Mouse (Mus musculus) hindbrain, postnatal 0 days (tissue): Measurements from ENCODE around the gene Slc26a8. TPM values are rescaled to one million over a fixed set of nuclear protein-coding genes. Genes with fewer than 3 reads are reported as not detected.
"Not testable (repeated sequence)": the region's sequence is repeated elsewhere in the genome, so short reads cannot be mapped to it uniquely, and the experiment has no call there.

Experiments
- ATAC-seq: fragments of 200-750 bp; cut with Nextera tagmentation; 2 replicates; pipeline ENCODE4 v1.8.0; 2017; ENCODE audit warnings: mild to moderate bottlenecking, moderate TSS enrichment, moderate library complexity
- DNase-seq: peaks from one replicate; pipeline ENCODE4 v3.0.0-alpha.2; 2015; ENCODE audit warnings: low spot score
- H3K27ac ChIP-seq: fragments of 300-500 bp; sonication (generic); 2 replicates; pipeline ENCODE4 v1.5.1; 2014; ENCODE audit warnings: mild to moderate bottlenecking
- H3K27me3 ChIP-seq: fragments of 300-500 bp; sonication (generic); 2 replicates; pipeline ENCODE4 v1.6.1; 2014; ENCODE audit warnings: low read length, mixed read lengths; ENCODE audit not compliant: insufficient read depth
- H3K36me3 ChIP-seq: fragments of 300-500 bp; sonication (generic); 2 replicates; pipeline ENCODE4 v1.6.1; 2014; ENCODE audit warnings: low read length, mixed read lengths; ENCODE audit not compliant: insufficient read depth
- H3K4me1 ChIP-seq: fragments of 300-500 bp; sonication (generic); 2 replicates; pipeline ENCODE4 v1.6.1; 2014; ENCODE audit warnings: antibody characterized with exemption, low read length, mixed read lengths; ENCODE audit not compliant: insufficient read depth
- H3K4me2 ChIP-seq: fragments of 300-500 bp; sonication (generic); 2 replicates; pipeline ENCODE4 v1.6.1; 2014; ENCODE audit warnings: low read depth, mild to moderate bottlenecking, low read length, moderate library complexity, mixed read lengths
- H3K4me3 ChIP-seq: fragments of 300-500 bp; sonication (generic); 2 replicates; pipeline ENCODE4 v1.5.1; 2014; ENCODE audit warnings: low read length
- H3K9ac ChIP-seq: fragments of 300-500 bp; sonication (generic); replicated peaks from 2 replicates; pipeline ENCODE4 v1.6.1; 2014; ENCODE audit warnings: mild to moderate bottlenecking, low read length, moderate library complexity, mixed read lengths
- H3K9me3 ChIP-seq: fragments of 300-500 bp; sonication (generic); 2 replicates; pipeline ENCODE4 v1.6.1; 2016; ENCODE audit warnings: low read length, mixed read lengths
- CTCF ChIP-seq: IDR thresholded peaks from 2 replicates; pipeline ENCODE4 v1.5.1; 2016; ENCODE audit warnings: antibody characterized with exemption, control low read depth, low read depth
- WGBS: fragments of 180-500 bp; shearing (Covaris S2); extraction: QIAGEN DNeasy Blood & Tissue Kit; methylation state at CpG from one replicate; pipeline ENCODE4 v1.1.7; 2014; 5-methylcytosine and 5-hydroxymethylcytosine counted together
- polyA plus RNA-seq: library from polyadenylated mRNA; unstranded; fragments of >200 nt; fragmentation: Nextera tagmentation; extraction: Ambion mirVana; gene quantifications from 2 replicates; pipeline ENCODE4 v1.2.1, GENCODE M21; 2015
- total RNA-seq: library from RNA; depleted of rRNA; stranded (reverse); fragments of >200 nt; gene quantifications from 2 replicates; pipeline ENCODE4 v1.2.3, GENCODE M21; 2014; rRNA removed

The Slc26a8 gene
- total RNA-seq (1.9 and 3.4 TPM in 2 replicates), polyA plus RNA-seq (1.7 and 2.2 TPM in 2 replicates)

DNA sequence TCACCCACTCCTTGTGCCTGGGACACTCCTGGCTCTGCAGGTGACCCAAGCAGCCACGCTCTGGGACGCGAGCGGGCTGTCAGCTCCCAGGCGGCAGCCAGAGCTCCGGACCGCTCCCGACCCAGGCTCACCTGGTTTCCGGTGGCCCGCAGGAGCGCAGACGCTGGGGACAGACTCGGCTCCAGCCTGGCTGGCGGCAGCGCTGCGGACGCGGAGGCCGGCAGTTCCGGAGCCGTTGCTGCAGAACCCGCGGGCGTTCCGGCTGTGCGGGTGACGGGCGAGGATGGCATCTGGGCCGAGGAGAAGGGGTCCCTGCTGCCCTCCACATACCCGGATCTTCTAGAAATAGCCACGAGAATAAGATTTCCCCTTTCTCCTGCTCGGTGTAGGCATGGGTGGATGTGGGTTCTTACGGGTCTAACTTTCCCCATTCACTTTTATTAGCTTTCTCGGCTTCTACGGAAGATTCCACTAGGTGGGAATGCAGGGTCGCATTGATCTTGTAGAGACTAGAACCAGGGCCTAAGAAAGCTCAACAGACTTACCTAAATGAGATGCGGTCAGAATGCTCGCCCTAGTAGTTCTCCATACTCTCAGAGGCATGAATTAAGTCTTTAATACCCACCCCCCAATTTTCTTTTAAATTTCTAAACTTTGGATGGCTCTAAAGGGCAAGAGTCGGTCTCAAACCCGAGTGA, at the start of gene Slc26a8:
Gene Slc26a8, minus strand, starts transcription at position 648 of the 698 bp plus-strand sequence.
- peak within 1 kb of the TSS; percentile 98 for H3K9ac ChIP-seq
- no peaks in the 10 kb centered on the region for H3K27me3 ChIP-seq
- DNase-seq (peak; percentile 17), ATAC-seq (no peak)
- WGBS, result 10% methylated on average over 40 of the region's 40 CpGs
- peaks cover 10% of the 10 kb centered on the region; the same call in 1 of the 2 replicates for H3K4me1 ChIP-seq
- no peaks in the 10 kb centered on the region for H3K9me3 ChIP-seq
- TF ChIP-seq CTCF, result no peak
- H3K4me2 ChIP-seq, result peak within 1 kb of the TSS; percentile 69
- H3K27ac ChIP-seq, result peak within 1 kb of the TSS; percentile 97
- no peaks in the 10 kb centered on the region for H3K36me3 ChIP-seq
- peak within 1 kb of the TSS; percentile 88 for H3K4me3 ChIP-seq

DNA sequence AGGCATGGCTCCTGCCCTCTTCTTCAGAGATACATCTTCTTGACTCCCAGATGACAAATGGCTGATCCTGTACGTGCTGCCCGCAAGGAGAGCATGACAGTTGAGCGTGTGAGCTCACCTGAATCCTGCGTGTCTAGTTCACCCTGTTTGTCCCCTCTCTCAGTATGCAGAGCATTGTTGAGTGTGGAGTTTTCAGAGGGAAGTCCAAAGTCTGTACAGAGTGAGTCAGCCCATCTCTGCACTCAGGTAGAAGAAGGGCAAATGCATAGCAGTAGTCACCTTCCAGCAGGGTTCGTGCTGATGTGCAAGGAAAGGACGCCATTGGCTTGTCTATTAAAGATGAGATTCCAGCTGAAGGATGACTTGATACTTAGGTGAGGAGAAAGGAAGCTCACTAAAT, 49.2 kb upstream of the Slc26a8 start:
- no peaks in the 10 kb centered on the region for H3K4me1 ChIP-seq
- DNase-seq (no peak), ATAC-seq (no peak)
- no peak overlapping the region for H3K4me2 ChIP-seq
- H3K27ac ChIP-seq, result no peak overlapping the region
- H3K36me3 ChIP-seq, result peaks cover 36% of the 10 kb centered on the region
- no peak overlapping the region for H3K9ac ChIP-seq
- TF ChIP-seq CTCF, result no peak
- no peaks in the 10 kb centered on the region for H3K27me3 ChIP-seq
- no peak overlapping the region for H3K4me3 ChIP-seq
- 95% methylated on average over 6 of the region's 6 CpGs for WGBS
- H3K9me3 ChIP-seq, result no peaks in the 10 kb centered on the region

DNA sequence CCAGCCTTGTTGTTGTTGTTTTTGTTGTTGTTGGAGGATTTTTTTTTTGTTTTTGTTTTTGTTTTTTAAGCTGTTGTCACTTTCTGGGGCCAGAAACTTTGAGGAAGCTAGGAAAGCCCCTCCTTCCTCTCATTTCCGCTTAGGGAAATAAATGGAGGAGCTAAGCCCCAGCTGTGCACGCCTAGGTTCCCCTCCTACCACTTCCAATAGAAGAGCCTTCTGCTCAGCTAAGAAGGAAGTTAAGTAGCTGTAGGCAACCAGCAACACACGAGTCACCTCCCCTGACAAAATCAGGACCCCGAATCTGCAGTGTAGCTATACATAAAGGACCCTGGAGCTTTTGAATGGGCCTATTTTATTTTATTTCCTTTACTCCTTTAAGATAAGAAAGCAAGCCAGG, 47.9 kb upstream of the Slc26a8 start:
- peaks cover 26% of the 10 kb centered on the region; the same call in 1 of the 2 replicates for H3K36me3 ChIP-seq
- no peak for TF ChIP-seq CTCF
- no peaks in the 10 kb centered on the region for H3K9me3 ChIP-seq
- no peak overlapping the region for H3K4me2 ChIP-seq
- H3K4me1 ChIP-seq, result no peaks in the 10 kb centered on the region
- no peak for DNase-seq
- WGBS, result 86% methylated on average over 4 of the region's 4 CpGs
- no peak overlapping the region for H3K27ac ChIP-seq
- H3K27me3 ChIP-seq, result no peaks in the 10 kb centered on the region
- no peak for ATAC-seq
- H3K9ac ChIP-seq, result no peak overlapping the region
- no peak overlapping the region for H3K4me3 ChIP-seq

DNA sequence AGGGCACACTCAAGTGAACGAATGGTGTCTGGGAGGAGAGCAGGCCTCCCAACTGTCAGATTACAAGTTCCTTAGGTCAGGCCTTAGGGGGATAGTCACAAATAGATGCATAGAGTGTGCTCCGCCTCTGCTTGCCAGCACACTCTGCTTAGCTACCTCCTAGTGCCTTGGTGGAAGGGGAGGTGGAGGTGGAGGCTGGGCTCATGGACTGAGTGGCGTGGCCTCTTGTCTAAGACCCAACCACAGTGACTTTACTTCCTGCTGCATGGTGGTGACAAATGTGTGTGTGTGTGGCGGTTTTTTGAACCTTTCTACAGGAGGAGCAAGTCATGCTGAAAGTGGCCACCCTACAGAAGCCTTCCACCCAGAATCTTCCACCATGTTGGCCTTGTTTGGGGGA, 46.5 kb upstream of the Slc26a8 start:
- Histone ChIP-seq H3K4me3 (no peak overlapping the region), H3K4me1 (no peaks in the 10 kb centered on the region), H3K36me3 (peaks cover 19% of the 10 kb centered on the region), H3K27me3 (no peaks in the 10 kb centered on the region), H3K9me3 (no peaks in the 10 kb centered on the region), H3K27ac (no peak overlapping the region), H3K4me2 (no peak overlapping the region), H3K9ac (no peak overlapping the region)
- no peak for ATAC-seq
- TF ChIP-seq CTCF, result no peak
- WGBS, result 78% methylated on average over 4 of the region's 4 CpGs
- DNase-seq, result no peak

DNA sequence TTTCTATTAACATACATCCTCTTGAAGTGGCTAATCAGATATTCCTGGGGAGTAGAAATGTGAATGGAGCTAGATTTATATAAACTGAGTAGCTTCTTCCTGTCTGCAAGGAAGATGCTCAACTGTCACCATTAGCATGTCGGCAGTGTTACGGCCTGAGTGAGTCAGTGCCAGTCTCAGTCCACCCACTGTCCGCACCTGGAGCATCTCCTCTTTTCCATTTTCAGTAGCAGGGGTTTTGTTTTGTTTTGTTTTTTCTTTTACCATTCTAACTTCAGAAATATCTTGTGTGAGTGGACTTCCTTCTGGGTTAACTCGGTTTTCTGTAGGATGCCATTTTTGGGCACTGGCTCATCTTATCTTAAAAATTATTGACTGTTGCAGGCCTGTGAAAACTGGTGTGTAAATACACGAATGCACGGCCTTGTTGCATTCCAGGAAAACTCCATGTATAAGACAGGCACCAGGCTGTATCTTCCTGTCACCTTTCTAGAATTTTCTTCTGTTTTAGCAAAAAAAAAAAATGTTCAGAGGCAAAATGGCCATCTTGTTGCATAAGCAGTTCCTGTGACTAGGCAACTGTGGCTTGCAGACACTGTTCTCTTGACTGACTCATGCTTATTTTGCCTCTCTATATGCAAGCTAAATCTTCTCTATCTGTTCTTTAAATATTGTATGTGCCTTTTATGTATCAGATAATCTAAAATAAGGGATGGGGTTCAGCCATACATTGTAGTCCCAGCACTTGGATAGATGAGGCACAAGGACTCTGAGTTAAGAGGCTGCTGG, 45.5 kb upstream of the Slc26a8 start:
- DNase-seq, result no peak
- no peak for ATAC-seq
- Histone ChIP-seq H3K4me2 (no peak overlapping the region), H3K27me3 (no peaks in the 10 kb centered on the region), H3K36me3 (peaks cover 14% of the 10 kb centered on the region), H3K27ac (no peak overlapping the region), H3K9ac (no peak overlapping the region), H3K9me3 (no peaks in the 10 kb centered on the region), H3K4me1 (no peaks in the 10 kb centered on the region), H3K4me3 (no peak overlapping the region)
- WGBS, result 93% methylated on average over 6 of the region's 6 CpGs
- no peak for TF ChIP-seq CTCF

DNA sequence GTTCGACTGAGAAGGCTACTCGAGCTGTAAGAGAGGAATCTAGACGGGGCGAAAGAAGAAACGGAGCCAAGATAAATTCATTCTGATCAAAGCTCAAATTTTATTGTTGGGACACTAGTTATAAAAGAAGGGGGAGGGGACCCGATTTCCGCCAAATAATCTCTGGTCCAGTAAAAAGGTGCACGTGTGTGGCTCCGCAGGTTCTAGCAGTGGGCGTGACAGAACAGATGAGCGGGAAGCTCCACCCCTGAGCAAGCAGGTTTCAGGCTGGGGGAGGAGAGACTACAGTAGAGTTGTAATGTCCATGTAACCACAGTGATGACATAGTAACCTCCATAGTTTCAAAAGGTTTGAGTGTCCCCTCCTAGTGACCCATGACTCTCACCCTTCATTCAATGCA, 37.5 kb upstream of the Slc26a8 start:
- H3K9me3 ChIP-seq, H3K4me2 ChIP-seq, DNase-seq, H3K9ac ChIP-seq, H3K4me1 ChIP-seq, H3K27me3 ChIP-seq, H3K4me3 ChIP-seq, ATAC-seq, H3K27ac ChIP-seq: not testable (repeated sequence)
- WGBS, result 92% methylated on average over 11 of the region's 11 CpGs
- H3K36me3 ChIP-seq, result peaks cover 36% of the 10 kb centered on the region

DNA sequence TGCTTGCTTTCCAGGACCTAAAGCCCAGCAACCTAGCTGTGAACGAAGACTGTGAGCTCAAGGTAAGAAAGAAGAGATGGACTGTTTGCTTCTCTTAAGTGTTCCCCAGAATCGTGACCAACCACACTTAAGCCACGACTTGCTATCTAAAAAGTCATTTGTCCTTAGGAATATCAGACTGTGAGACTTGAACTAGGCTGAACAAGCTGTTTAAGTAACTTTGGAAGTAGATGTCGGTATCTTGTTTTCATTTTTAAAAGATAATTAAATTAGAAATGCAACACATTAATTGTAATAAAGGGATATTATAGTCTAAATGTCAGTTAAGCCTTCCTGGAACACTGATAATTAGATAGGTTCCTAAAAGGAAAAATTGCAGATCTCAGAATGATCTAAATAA, 35.8 kb upstream of the Slc26a8 start, which contains the start of gene AC170998.1:
Gene AC170998.1, plus strand, starts transcription at position 301 of the 400 bp plus-strand sequence.
- Histone ChIP-seq H3K27me3 (no peaks in the 10 kb centered on the region), H3K4me1 (no peaks in the 10 kb centered on the region), H3K4me2 (no peak within 1 kb of the TSS), H3K27ac (no peak within 1 kb of the TSS), H3K9me3 (no peaks in the 10 kb centered on the region), H3K9ac (no peak within 1 kb of the TSS), H3K36me3 (peaks cover 33% of the 10 kb centered on the region), H3K4me3 (no peak within 1 kb of the TSS)
- WGBS, result 96% methylated on average over 4 of the region's 4 CpGs
- DNase-seq (no peak), ATAC-seq (no peak)
- TF ChIP-seq CTCF, result no peak
